Mouse (Mus musculus) B cell, adult 2 months (primary cell): ENCODE results near the gene Dip2c.

Experiments used
- DNase-seq, 2 experiments: peaks; one replicate each; pipeline ENCODE4 v3.0.0; 2022

Dip2c gene

DNA sequence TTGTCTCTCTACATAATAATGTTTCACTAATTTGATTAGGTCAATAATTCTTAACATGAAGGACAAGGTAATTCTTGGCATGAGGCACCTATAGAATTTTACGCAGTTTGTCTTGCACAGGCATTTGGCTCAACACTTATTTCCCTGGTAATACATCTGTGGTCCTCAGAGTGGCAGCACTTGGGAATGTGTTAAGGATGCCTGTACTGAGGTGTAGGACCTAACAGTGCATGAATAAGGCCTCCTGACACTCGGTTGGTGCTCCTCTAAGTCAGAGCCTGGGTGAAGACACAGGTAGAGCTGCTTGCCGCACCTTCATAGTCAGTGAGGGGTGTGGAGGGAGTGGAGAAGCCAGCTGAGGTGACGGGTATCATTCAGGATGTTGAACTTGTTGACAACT, 407.0 kb downstream of the Dip2c start:
- no peak for DNase-seq

DNA sequence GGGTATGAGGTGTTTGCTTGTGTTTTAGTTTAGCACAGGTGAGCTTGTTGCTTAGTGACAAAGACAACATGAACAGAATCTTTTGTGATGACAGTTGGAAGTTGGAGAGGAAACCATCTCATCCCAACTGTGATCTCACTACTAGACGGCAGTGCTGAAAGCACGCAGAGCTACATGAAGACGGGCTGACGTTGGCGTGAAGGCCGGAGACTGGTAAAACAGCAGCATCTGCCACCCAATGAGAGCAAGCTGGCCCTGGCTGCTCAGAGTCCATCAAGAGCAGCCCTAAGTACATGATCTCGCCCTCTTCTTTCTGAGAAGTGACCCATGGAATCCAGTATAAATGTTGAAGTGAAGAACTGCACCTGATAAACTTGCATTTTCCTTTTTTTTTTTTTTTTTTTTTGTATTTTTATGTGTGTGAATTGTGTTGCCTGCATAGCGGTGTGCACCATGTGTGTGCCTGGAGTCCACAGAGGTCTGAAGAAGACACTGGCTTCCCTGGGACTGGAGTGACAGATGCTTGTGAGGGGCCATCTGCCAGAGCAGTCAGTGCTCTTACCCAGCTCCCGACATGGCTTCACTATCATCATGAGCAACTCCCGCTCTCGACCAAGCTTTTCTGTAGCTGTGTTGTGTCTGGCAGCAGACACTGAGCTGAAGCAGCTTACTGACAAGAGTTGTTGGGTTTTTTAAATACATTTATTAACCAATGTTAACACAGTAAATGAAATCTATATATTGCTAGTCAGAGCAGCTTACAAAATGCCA, 408.0 kb downstream of the Dip2c start:
- no peak for DNase-seq

DNA sequence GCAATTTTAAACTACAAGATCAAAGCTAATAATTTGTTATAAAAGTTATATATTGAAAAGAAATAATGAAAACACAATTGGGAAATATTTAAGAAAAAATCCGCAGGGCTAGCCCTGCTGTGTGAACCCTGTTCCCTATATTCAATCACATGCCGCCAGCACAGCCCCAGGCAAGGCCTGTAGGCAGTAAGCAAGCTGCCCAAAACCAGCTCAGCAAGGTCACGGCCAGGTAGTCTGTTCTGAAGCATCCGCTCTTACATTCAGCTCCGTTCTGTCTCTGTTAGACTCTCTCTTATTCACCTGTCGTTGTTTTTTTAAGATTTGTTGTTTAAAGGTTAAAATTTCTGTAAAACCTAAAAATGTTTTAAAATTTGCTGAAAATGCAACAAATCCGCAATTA, 409.9 kb downstream of the Dip2c start:
- DNase-seq: no peak

DNA sequence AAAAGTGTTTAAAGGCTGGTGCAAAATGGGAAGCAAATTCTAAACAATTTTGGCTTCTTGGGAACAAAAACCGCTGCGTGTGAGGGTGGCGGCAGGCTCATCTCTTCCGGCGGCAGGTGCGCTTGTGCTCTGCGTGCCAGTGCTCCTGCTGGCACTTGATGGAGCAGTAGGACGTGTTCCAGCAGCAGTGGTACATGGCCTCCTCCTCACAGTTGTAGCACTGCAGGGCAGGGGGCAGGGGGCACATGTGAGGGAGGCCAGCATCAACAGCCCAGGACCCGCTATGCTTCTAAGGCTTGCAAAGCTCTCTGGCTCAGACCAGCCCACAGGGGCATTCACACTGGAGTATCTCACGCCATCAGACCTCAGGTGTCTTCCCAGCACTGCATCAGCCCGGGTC, 410.4 kb downstream of the Dip2c start:
- no peak for DNase-seq

DNA sequence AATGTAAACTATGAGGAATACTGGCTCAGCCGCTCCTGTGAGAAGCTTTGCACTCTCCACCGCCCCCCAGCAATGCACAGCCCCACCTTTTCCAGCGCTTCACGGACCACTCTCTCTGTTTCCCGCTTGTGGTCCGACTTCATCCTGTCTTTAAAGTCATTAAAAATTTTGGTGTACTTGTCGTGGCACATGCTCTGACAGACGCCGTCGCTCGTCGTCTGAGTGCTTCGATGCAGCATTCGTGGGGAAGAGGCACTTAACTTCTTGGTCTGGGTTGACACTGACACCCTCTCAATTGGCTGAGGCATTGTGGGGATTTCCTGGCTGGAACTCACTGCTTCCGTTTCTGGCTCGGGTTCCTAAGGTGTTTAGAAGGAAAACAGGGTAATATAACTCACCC, 413.0 kb downstream of the Dip2c start:
- no peak for DNase-seq

DNA sequence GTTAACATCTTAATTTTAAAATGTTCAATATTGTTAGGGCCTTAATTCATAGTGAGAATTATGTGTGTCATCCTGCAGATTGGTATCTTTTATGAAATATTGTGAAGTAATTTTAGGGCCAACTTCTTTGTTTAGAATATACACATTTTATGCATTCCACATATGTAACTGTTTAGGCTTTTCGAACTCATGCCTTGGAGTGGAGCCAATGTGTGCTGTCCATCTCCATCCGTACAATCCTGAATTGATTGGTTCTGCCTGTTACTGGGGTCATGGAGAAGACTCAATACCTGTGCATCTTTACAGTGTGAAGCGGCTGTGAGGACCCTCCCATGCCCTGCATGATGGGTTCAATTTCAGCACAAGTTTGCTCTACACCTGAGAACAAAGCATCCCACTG, 416.5 kb downstream of the Dip2c start:
- no peak for DNase-seq

DNA sequence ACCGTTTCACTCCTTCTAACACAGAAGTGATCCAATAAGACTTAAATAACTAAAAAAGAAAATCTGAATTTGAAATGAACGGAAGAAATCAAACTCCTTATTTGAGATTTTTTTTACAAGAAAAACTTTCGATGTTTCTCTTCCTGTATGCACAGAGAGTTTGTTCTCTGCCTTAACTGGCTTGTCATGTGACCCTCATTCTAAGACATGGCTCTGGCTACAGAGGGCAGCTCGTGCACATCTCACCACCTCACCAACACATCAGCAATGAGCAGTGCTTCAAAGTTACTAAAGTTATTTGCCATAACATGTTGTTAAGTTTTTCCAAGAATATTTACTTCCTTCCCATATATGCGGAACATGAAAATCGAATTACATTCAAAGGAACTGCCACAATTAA, 418.3 kb downstream of the Dip2c start:
- no peak for DNase-seq

DNA sequence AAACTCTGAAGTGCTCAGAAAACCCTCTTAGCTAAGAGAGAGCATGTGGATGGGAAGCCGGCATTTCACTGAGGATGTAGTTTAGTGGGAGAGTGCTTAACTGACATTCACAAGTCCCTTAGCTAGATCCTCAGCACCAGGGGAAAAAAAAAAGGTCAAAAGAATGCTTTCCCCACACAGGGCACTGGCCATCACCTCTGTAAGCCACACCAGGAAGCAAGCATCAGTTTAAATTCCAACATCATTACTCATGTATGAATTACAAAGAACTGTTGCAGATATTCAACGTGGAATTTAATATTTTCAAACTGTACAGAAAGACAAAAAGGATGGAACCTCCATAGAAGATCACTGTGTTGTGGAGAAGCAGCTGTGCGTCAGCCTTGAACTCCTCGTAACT, 419.1 kb downstream of the Dip2c start:
- DNase-seq: no peak

DNA sequence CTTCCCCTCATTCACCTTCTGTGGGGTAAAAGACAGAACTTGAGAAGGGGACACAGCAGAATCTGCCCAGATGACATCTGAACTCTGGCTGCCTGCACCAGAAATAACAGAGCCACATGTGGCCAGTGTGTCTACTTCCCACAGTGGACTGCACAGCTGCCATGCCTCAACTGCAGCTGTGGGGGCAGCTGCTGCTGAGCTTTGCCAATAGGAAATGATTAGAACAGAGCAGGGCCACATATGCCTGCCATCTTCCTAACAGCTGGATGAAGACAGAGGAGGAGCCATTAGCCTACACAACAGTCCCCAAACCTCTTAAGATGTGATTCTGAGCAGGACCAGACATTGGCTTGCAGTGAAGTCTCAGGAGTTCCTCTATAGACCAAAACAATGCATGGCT, 419.5 kb downstream of the Dip2c start:
- no peak for DNase-seq

DNA sequence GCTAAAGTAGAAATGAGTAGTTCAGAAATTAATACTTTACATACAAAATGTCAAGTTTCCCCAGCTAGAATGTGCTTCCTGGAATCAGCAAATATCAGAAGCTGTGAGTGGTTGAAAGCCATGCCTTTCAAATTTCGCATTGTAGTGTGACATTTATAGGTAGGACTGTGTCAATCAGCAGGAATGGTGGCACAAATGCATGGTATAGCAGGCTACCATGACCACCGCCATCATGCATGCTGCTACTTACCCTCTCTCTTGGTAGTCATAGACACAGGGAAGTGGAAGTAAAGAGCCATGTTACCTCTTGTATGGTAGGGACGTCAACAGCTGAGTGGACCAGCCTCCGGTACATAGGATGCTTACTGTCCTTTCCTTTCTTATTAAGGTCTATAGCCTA, 421.0 kb downstream of the Dip2c start:
- DNase-seq: no peak

DNA sequence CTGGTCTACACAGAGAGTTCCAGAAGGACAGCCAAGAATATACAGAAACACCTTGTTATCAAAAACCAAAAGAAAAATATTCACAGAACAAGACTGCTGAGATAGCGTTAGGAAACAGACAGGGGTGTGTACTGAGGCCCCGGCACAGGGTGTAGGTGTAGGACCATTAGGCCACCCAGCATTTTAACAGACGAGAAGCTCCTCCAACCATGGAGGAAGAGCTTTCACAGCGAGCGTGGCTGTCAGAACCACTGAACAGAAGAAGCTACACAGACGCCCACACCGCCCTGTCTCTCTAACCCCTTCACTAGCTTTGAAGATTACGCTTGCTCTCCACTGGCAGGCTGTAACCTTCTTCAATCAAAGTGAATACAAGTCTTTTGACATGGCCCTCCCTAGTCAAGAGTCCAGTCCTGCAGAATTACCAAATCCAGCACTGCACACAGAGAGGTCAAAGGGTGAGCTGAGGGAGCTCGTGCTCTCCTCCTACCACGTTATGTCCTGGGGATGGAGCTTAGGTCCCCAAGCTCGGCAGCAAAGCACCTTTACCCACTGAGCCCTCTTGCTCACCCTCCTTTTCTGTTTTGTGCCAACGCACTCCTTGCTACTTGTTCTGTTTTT, 426.4 kb downstream of the Dip2c start:
- no peak for DNase-seq

DNA sequence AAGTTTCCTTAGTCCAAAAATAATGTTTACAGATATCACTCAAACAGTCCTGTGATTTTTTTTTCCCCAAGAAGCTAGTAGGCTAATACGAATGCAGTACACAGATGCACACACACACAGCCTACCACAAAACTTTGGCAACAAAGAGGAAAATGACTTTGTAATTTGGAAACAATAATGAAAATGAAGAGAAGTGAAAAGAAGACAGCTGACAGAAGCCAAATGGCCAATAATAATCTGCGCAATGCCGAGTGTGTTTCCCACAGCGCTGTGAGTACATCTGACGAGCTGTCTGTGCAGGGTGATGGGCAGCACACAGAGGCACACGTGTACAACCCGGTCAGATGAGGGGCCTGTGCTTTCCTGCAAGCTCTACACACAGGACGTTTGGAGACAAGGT, 430.4 kb downstream of the Dip2c start:
- DNase-seq: no peak

DNA sequence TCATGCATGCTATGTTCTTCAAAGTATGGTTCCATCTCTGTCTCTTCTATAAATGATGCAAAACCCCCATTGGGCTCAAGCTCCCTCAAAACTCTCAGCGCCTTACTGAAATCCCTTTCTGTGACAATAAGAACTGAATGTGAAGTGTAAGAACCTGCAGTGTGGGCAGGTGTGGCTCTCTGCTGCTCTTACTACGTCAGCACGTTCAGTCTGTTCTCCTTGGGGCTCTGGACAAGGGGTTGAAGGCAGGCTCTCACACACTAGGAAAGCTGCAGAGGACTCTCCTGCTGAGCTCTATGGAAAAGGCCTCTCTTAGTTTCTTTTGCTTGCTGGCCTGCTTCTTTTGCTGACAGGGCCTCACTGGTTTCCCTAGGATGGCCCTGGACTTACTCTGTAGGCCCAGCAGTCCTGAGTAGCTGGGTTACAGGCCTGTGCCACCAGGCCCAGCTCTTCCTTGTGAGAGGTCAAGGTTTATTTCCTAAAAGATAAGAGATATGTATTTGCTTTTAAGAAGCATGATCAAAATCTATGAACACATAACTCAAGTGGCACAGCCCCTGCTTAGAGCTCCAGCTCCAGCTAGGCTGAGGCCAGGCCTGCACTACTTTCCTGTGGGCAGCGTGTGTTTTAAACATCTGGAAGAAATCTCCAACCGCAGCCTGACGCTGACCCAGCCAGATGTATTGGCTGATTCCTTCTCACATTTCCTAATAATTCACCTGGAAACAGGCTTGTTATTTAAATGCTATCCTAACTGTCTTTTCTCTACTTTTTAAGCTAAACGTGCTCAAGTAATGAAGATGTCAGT, 432.3 kb downstream of the Dip2c start:
- DNase-seq: no peak

DNA sequence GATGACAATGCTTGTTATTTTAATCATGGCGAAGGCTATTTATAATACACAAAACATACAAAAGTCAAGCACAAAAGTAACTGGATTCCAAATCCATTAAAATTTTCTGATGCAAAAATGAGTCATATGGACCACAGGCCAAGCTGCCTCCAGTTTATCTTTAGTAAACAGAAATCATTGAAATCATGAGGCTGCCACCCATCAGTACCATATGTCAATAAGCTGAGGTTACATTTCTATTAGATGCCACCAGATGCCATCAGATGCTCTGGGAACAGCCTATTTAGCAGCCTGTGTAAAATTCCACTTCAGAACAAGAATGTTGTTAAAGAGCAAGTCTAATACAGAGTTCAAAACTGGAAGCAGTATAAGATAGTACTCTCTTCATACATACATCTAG, 436.1 kb downstream of the Dip2c start:
- DNase-seq: no peak

DNA sequence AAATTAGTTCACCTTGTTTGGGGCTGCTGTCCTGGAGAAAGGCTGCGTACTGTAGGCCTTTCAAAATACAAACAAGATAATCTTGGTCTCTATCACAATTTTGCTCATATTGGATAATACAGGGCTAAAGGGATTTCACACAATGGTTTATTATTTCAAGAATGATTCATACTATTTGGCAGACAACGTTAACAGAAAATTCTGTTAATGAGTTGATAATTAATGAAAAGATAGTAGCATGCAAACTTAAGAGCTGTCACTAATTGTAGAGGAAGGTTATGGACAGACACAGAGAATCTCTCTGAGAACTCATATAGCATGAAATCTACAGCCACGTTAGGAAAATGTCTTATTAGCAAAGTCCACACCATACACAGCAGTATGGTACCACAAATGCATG, 436.6 kb downstream of the Dip2c start:
- DNase-seq: no peak

DNA sequence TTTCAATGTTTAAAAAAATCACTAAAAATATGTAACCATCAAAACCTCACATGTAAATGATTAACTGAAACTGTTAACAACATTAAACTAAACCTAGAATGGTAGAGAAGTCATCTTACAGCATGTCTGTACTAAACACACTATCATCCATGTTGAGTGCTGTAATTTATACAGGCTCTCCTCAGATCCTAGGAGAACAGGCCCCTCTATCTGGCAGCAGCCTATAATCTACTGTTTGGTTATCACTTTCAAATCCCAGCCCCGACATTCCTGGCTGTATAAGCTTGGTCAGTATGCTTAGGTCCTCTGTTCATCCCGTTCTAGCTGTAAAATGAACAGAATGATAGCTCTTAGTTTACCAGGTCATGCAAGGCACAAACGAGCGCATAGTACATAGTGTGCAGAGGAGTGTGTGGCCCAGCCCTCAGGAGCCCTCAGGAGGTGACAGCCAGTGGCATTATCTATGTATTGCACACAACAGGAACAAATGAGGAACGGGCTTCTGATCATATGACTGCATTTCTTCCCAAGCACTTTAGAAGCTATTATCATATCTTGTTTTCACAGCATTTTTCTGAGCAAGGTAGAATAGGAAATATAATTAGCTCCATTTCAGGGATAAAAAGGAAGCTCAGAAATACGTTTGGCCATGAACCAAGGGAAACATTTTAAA, 437.3 kb downstream of the Dip2c start:
- DNase-seq: no peak

DNA sequence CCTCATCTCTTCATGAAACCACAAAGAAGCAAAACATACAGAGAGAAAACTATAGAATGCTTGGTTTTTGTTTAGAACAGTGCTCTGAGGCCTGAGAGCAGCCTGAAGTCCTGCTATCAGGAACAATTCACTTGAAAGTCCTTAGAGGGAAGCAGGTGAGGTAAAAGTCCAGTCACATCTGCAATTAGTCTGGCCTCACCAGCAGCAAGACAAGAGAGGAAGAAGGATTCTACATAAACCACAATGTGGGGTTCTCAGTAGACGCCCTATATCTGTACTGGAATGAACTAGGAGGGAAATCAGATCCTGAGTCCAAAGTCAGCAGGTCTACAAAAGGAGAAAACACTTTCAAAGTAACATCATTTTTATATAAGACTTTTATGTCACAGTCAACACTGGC, 438.9 kb downstream of the Dip2c start:
- no peak for DNase-seq
